Mouse (Mus musculus) liver, embryonic 11.5 days (tissue): Measurements from ENCODE around the gene Zdhhc20. TPM values are rescaled to one million over a fixed set of nuclear protein-coding genes. Genes with fewer than 3 reads are reported as not detected.

Experiments used
- ATAC-seq: fragments of 200-750 bp; cut with Nextera tagmentation; replicated peaks from 2 replicates; pipeline ENCODE4 v1.8.0; 2017; ENCODE audit warnings: moderate number of reproducible peaks, mild to moderate bottlenecking, moderate TSS enrichment, moderate library complexity; ENCODE audit not compliant: low FRiP score
- DNase-seq: peaks from one replicate; pipeline ENCODE4 v3.0.0-alpha.2; 2017; ENCODE audit warnings: low spot score
- H3K27ac ChIP-seq: fragments of 300-500 bp; sonication (generic); 2 replicates; pipeline ENCODE4 v1.5.1; 2014; ENCODE audit warnings: mild to moderate bottlenecking, low read depth, low read length, control low read depth
- H3K27me3 ChIP-seq: fragments of 300-500 bp; sonication (generic); replicated peaks from 2 replicates; pipeline ENCODE4 v1.6.1; 2014; ENCODE audit warnings: low read length, mixed read lengths; ENCODE audit not compliant: control insufficient read depth, insufficient read depth
- H3K36me3 ChIP-seq: fragments of 300-500 bp; sonication (generic); 2 replicates; pipeline ENCODE4 v1.6.1; 2014; ENCODE audit warnings: mild to moderate bottlenecking, low read length, moderate library complexity, mixed read lengths; ENCODE audit not compliant: control insufficient read depth, insufficient read depth
- H3K4me1 ChIP-seq: fragments of 300-500 bp; sonication (generic); replicated peaks from 2 replicates; pipeline ENCODE4 v1.6.1; 2014; ENCODE audit warnings: low read length, mixed read lengths; ENCODE audit not compliant: control insufficient read depth, insufficient read depth
- H3K4me2 ChIP-seq: fragments of 300-500 bp; sonication (generic); 2 replicates; pipeline ENCODE4 v1.6.1; 2014; ENCODE audit warnings: mild to moderate bottlenecking, control low read depth, moderate library complexity
- H3K4me3 ChIP-seq: fragments of 300-500 bp; sonication (generic); 2 replicates; pipeline ENCODE4 v1.5.1; 2014; ENCODE audit warnings: low read depth, low read length, control low read depth
- H3K9ac ChIP-seq: fragments of 300-500 bp; sonication (generic); 2 replicates; pipeline ENCODE4 v1.6.1; 2014; ENCODE audit warnings: low read depth, low read length, control low read depth
- H3K9me3 ChIP-seq: fragments of 300-500 bp; sonication (generic); 2 replicates; pipeline ENCODE4 v1.6.1; 2016; ENCODE audit warnings: low read length, inconsistent platforms, mixed read lengths; ENCODE audit not compliant: control insufficient read depth
- WGBS: fragments of 180-500 bp; shearing (Covaris S2); extraction: QIAGEN DNeasy Blood & Tissue Kit; methylation state at CpG from one replicate; pipeline ENCODE4 v1.1.7; 2014; 5-methylcytosine and 5-hydroxymethylcytosine counted together
- polyA plus RNA-seq: library from polyadenylated mRNA; unstranded; fragments of >200 nt; fragmentation: Nextera tagmentation; extraction: Ambion mirVana; gene quantifications from 2 replicates; pipeline ENCODE4 v1.2.1, GENCODE M21; 2014

Gene Zdhhc20
- polyA plus RNA-seq, result 31.1 and 32.2 TPM in 2 replicates

DNA sequence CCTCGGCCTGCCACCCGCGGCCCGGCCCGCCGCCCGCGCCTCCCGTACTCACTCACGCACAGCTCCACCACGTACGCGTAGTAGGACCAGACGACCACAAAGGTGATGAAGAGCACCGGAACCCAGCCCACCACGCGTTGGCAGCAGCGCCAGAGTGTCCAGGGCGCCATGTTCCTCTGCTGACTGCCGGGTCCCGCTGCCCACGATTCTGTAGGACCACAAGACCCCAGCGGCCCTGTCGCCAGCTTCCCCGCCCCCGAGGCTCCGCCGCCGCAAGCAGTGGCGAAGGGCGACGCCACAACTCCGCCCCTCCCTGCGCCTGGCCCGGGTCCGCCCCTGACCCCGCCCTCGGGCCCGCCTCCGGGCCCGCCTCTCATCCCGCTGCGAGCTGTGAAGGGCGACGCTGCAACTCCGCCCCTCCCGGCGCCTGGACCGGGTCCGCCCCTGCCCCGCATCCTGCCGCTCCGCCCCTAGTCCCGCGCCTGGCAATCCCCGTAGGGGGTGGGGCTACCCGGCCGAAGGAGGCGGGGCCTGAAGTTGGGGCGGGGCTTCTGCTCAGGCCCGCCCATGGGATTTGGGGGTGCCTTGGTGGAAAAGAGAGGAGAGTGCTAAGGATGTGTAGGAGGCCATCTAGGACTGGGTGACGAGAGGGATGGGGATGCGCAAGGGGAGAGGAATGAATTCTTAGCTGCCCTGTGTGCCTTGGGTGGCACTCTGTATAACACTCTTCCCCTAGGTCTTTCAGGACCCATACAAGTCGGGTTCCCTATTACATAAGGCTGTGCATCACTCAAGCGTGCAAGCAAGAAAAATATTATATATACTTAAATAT, at the start of gene Zdhhc20:
Zdhhc20 (minus strand) TSS at position 266 of the 832 bp plus-strand sequence.
- ATAC-seq (peak; percentile 98), DNase-seq (peak; percentile 100)
- Histone ChIP-seq H3K9me3 (no peaks in the 10 kb centered on the region), H3K4me3 (peak within 1 kb of the TSS; percentile 97), H3K4me2 (peak within 1 kb of the TSS; percentile 84), H3K36me3 (no peaks in the 10 kb centered on the region), H3K9ac (peak within 1 kb of the TSS; percentile 88), H3K4me1 (peaks cover 3% of the 10 kb centered on the region; the same call in 1 of the 2 replicates), H3K27me3 (no peaks in the 10 kb centered on the region), H3K27ac (peak within 1 kb of the TSS; percentile 74)
- 4% methylated on average over 64 of the region's 65 CpGs for WGBS

DNA sequence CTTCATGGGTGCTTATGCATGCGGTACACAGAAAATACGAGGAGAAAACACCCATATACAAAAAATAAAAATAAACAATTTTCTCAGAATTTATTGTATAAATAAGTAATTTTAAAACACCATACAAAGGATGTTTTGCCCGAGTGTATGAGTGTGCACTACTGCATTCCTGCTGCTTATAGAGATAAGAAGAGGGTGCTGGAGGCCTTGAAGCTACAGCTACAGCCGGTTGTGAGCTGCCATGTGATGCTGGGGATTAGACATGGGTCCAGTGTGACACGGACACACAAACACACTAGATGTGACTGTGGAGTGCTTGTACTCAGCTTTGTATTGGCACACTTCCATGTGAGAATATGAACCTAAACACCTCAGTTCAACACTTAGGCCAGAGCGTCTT, 47.2 kb upstream of the Zdhhc20 start:
- WGBS, result 75% methylated on average over 6 of the region's 6 CpGs
- Histone ChIP-seq H3K9me3 (no peaks in the 10 kb centered on the region), H3K27ac (no peak overlapping the region), H3K4me1 (peaks cover 7% of the 10 kb centered on the region; the same call in 1 of the 2 replicates), H3K4me3 (no peak overlapping the region), H3K27me3 (no peaks in the 10 kb centered on the region), H3K36me3 (no peaks in the 10 kb centered on the region), H3K9ac (no peak overlapping the region), H3K4me2 (no peak overlapping the region)
- DNase-seq, result no peak
- 0 out of 2 replicates have a peak, but pooled peaks have one; percentile 51 for ATAC-seq

GRCm38 (mm10) chr14:57934666-57935065, 44.6 kb upstream of the Zdhhc20 start:
- H3K27me3 ChIP-seq, result no peaks in the 10 kb centered on the region
- no peak overlapping the region for H3K4me3 ChIP-seq
- H3K4me2 ChIP-seq, result no peak overlapping the region
- H3K36me3 ChIP-seq, result no peaks in the 10 kb centered on the region
- no peaks in the 10 kb centered on the region for H3K9me3 ChIP-seq
- WGBS, result 90% methylated on average over 13 of the region's 13 CpGs
- ATAC-seq (no peak), DNase-seq (no peak)
- H3K4me1 ChIP-seq, result peaks cover 11% of the 10 kb centered on the region; the same call in 1 of the 2 replicates
- no peak overlapping the region for H3K27ac ChIP-seq
- H3K9ac ChIP-seq, result no peak overlapping the region

- DNase-seq, result no peak
- Histone ChIP-seq H3K4me1 (peaks cover 11% of the 10 kb centered on the region; the same call in 1 of the 2 replicates), H3K27me3 (no peaks in the 10 kb centered on the region), H3K9me3 (no peaks in the 10 kb centered on the region), H3K27ac (peak overlapping the region; percentile 84), H3K9ac (no peak overlapping the region), H3K36me3 (no peaks in the 10 kb centered on the region; the same call in 1 of the 2 replicates), H3K4me3 (no peak overlapping the region), H3K4me2 (peak overlapping the region; percentile 52)
- 44% methylated on average over 7 of the region's 7 CpGs for WGBS
- ATAC-seq, result peak; percentile 83
Observed at GRCm38 (mm10) chr14:57933608-57934007, 43.5 kb upstream of the Zdhhc20 start.

- no peaks in the 10 kb centered on the region for H3K27me3 ChIP-seq
- DNase-seq, result no peak
- H3K9me3 ChIP-seq, result no peaks in the 10 kb centered on the region
- WGBS, result 29% methylated on average over 7 of the region's 7 CpGs
- peak overlapping the region; percentile 84 for H3K27ac ChIP-seq
- peaks cover 11% of the 10 kb centered on the region; the same call in 1 of the 2 replicates for H3K4me1 ChIP-seq
- H3K4me2 ChIP-seq, result peak overlapping the region; percentile 52
- H3K4me3 ChIP-seq, result no peak overlapping the region
- ATAC-seq, result peak; percentile 92
- no peaks in the 10 kb centered on the region; the same call in 1 of the 2 replicates for H3K36me3 ChIP-seq
- no peak overlapping the region for H3K9ac ChIP-seq
Observed at GRCm38 (mm10) chr14:57932881-57933443, 42.9 kb upstream of the Zdhhc20 start.

GRCm38 (mm10) chr14:57921428-57922131, 31.5 kb upstream of the Zdhhc20 start:
- WGBS, result 57% methylated on average over 10 of the region's 10 CpGs
- DNase-seq (no peak), ATAC-seq (0 out of 2 replicates have a peak, but pooled peaks have one; percentile 23)
- no peak overlapping the region for H3K4me2 ChIP-seq
- H3K36me3 ChIP-seq, result peaks cover 12% of the 10 kb centered on the region
- no peak overlapping the region for H3K27ac ChIP-seq
- H3K27me3 ChIP-seq, result no peaks in the 10 kb centered on the region
- no peaks in the 10 kb centered on the region; the same call in 1 of the 2 replicates for H3K4me1 ChIP-seq
- no peak overlapping the region for H3K4me3 ChIP-seq
- H3K9ac ChIP-seq, result no peak overlapping the region
- no peaks in the 10 kb centered on the region for H3K9me3 ChIP-seq

DNA sequence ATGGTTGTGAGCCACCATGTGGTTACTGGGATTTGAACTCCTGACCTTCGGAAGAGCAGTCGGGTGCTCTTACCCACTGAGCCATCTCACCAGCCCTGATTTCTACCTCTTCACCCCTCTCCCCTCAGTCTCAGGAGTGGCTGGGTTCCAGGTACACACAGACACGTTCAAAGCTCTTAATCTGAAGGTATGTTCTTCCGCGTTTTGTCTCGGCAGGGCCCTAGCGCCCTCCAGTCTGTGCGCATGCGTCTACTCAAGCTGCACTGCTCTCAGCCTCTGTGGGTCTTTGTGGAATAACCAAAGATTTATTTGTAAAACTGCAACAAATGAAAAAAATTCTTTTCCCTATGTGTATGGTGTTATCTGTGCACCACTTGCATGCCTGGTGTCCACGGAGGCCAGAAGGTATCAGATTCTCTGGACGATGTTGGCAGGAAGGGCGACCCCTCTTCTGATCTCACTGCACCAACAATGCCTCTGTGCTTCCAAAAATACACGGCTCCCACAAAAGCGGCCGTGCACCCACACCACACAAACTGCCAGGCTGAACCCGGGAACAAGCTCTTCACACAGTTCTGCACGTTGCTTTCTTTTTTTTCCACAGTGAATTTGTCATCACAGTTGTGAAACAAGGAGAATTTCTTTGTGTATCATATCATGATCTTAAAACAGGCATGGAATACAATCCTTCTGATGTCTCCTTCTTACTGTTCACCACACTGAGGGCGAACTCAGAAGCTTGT, 30.7 kb upstream of the Zdhhc20 start:
- H3K36me3 ChIP-seq, result peaks cover 12% of the 10 kb centered on the region
- WGBS, result 82% methylated on average over 18 of the region's 18 CpGs
- H3K4me2 ChIP-seq, result no peak overlapping the region
- no peak for ATAC-seq
- H3K27me3 ChIP-seq, result no peaks in the 10 kb centered on the region
- no peak overlapping the region for H3K4me3 ChIP-seq
- H3K9ac ChIP-seq, result no peak overlapping the region
- no peaks in the 10 kb centered on the region for H3K9me3 ChIP-seq
- DNase-seq, result no peak
- no peak overlapping the region for H3K27ac ChIP-seq
- no peaks in the 10 kb centered on the region; the same call in 1 of the 2 replicates for H3K4me1 ChIP-seq
